Mouse (Mus musculus) stomach, embryonic 16.5 days (tissue): ENCODE measurements at regions not wholly inside any gene's neighbourhood (a gene's known extent, or its start where the extent isn't known, plus 50 kb on each side); places are given as distances from the start of the nearest gene placed in this dataset.

ENCODE experiments used
- ATAC-seq: fragments of 200-750 bp; cut with Nextera tagmentation; 2 replicates; pipeline ENCODE4 v1.8.0; 2017; ENCODE audit warnings: moderate number of reproducible peaks, moderate TSS enrichment; ENCODE audit not compliant: insufficient read depth, low FRiP score
- H3K27ac ChIP-seq: fragments of 300-500 bp; sonication (generic); 2 replicates; pipeline ENCODE4 v1.5.1; 2014; ENCODE audit warnings: low read length
- H3K27me3 ChIP-seq: fragments of 300-500 bp; sonication (generic); 2 replicates; pipeline ENCODE4 v1.6.1; 2014; ENCODE audit warnings: low read length, control low read depth, mixed read lengths; ENCODE audit not compliant: control insufficient read depth, insufficient read depth
- H3K36me3 ChIP-seq: fragments of 300-500 bp; sonication (generic); 2 replicates; pipeline ENCODE4 v1.6.1; 2014; ENCODE audit warnings: low read length; ENCODE audit not compliant: control insufficient read depth, insufficient read depth
- H3K4me1 ChIP-seq: fragments of 300-500 bp; sonication (generic); 2 replicates; pipeline ENCODE4 v1.6.1; 2014; ENCODE audit warnings: low read length, control low read depth, mixed read lengths; ENCODE audit not compliant: control insufficient read depth, insufficient read depth
- H3K4me2 ChIP-seq: fragments of 300-500 bp; sonication (generic); 2 replicates; pipeline ENCODE4 v1.6.1; 2014; ENCODE audit warnings: low read depth, low read length, mixed read lengths
- H3K4me3 ChIP-seq: fragments of 300-500 bp; sonication (generic); replicated peaks from 2 replicates; pipeline ENCODE4 v1.5.1; 2014; ENCODE audit warnings: mild to moderate bottlenecking, low read length
- H3K9ac ChIP-seq: fragments of 300-500 bp; sonication (generic); 2 replicates; pipeline ENCODE4 v1.6.1; 2014; ENCODE audit warnings: low read length
- H3K9me3 ChIP-seq: fragments of 300-500 bp; sonication (generic); replicated peaks from 2 replicates; pipeline ENCODE4 v1.6.1; 2016; ENCODE audit warnings: low read length, control low read depth; ENCODE audit not compliant: control insufficient read depth
- WGBS: fragments of 180-500 bp; shearing (Covaris S2); extraction: QIAGEN DNeasy Blood & Tissue Kit; methylation state at CpG from one replicate; pipeline ENCODE4 v1.1.7; 2014; 5-methylcytosine and 5-hydroxymethylcytosine counted together

GRCm38 (mm10) chr1:76550876-76551275 is 964.0 kb downstream of the Epha4 start:
- no peak overlapping the region for H3K4me3 ChIP-seq
- ATAC-seq: no peak
- H3K36me3 ChIP-seq: no peaks in the 10 kb centered on the region
- no peaks in the 10 kb centered on the region for H3K27me3 ChIP-seq
- H3K9ac ChIP-seq: no peak overlapping the region
- no peak overlapping the region for H3K4me2 ChIP-seq
- no peaks in the 10 kb centered on the region; the same call in 1 of the 2 replicates for H3K4me1 ChIP-seq
- H3K27ac ChIP-seq: no peak overlapping the region
- H3K9me3 ChIP-seq: no peaks in the 10 kb centered on the region
- WGBS: 62% methylated on average over 5 of the region's 5 CpGs

GRCm38 (mm10) chr1:76559441-76559840 is 955.4 kb downstream of the Epha4 start:
- H3K27ac ChIP-seq: no peak overlapping the region
- no peak overlapping the region for H3K4me3 ChIP-seq
- no peaks in the 10 kb centered on the region for H3K4me1 ChIP-seq
- H3K9ac ChIP-seq: no peak overlapping the region
- no peaks in the 10 kb centered on the region for H3K36me3 ChIP-seq
- no peaks in the 10 kb centered on the region for H3K27me3 ChIP-seq
- no peak overlapping the region for H3K4me2 ChIP-seq
- 91% methylated on average over 7 of the region's 7 CpGs for WGBS
- ATAC-seq: no peak
- no peaks in the 10 kb centered on the region for H3K9me3 ChIP-seq

GRCm38 (mm10) chr1:76575487-76575886 is 939.4 kb downstream of the Epha4 start:
- Histone ChIP-seq H3K36me3 (no peaks in the 10 kb centered on the region), H3K27me3 (no peaks in the 10 kb centered on the region), H3K4me2 (no peak overlapping the region), H3K4me3 (no peak overlapping the region), H3K27ac (no peak overlapping the region), H3K9ac (no peak overlapping the region), H3K9me3 (no peaks in the 10 kb centered on the region), H3K4me1 (no peaks in the 10 kb centered on the region)
- no peak for ATAC-seq
- WGBS: 69% methylated on average over 5 of the region's 5 CpGs

- Histone ChIP-seq H3K27me3 (no peaks in the 10 kb centered on the region), H3K4me1 (no peaks in the 10 kb centered on the region), H3K27ac (no peak overlapping the region), H3K9ac (no peak overlapping the region), H3K9me3 (0 out of 2 replicates have a peak, but pooled peaks cover under 1% of the 10 kb centered on the region), H3K4me2 (no peak overlapping the region), H3K4me3 (no peak overlapping the region), H3K36me3 (no peaks in the 10 kb centered on the region)
- whole genome bisulfite sequencing: 83% methylated on average over 2 of the region's 2 CpGs
- no peak for ATAC-seq
Observed at GRCm38 (mm10) chr1:76585921-76586320, 929.0 kb downstream of the Epha4 start.

GRCm38 (mm10) chr1:76625831-76626230 is 889.1 kb downstream of the Epha4 start:
- WGBS: 90% methylated on average over 3 of the region's 3 CpGs
- Histone ChIP-seq H3K9me3 (no peaks in the 10 kb centered on the region), H3K4me3 (no peak overlapping the region), H3K27me3 (no peaks in the 10 kb centered on the region), H3K27ac (no peak overlapping the region), H3K4me1 (no peaks in the 10 kb centered on the region), H3K9ac (no peak overlapping the region), H3K36me3 (no peaks in the 10 kb centered on the region), H3K4me2 (no peak overlapping the region)
- no peak for ATAC-seq

GRCm38 (mm10) chr1:76629861-76630260 is 885.0 kb downstream of the Epha4 start:
- no peaks in the 10 kb centered on the region for H3K36me3 ChIP-seq
- H3K27me3 ChIP-seq: no peaks in the 10 kb centered on the region
- no peak for ATAC-seq
- H3K27ac ChIP-seq: no peak overlapping the region
- H3K9me3 ChIP-seq: no peaks in the 10 kb centered on the region
- H3K4me3 ChIP-seq: no peak overlapping the region
- H3K4me1 ChIP-seq: no peaks in the 10 kb centered on the region
- H3K4me2 ChIP-seq: no peak overlapping the region
- no peak overlapping the region for H3K9ac ChIP-seq

GRCm38 (mm10) chr1:76634071-76634470 is 880.8 kb downstream of the Epha4 start:
- ATAC-seq: no peak
- Histone ChIP-seq H3K4me3 (no peak overlapping the region), H3K27ac (no peak overlapping the region), H3K36me3 (no peaks in the 10 kb centered on the region), H3K9ac (no peak overlapping the region), H3K27me3 (no peaks in the 10 kb centered on the region), H3K9me3 (no peaks in the 10 kb centered on the region), H3K4me2 (no peak overlapping the region), H3K4me1 (no peaks in the 10 kb centered on the region)
- 83% methylated on average over 1 of the region's 1 CpGs for WGBS

GRCm38 (mm10) chr1:76637268-76638009 is 877.4 kb downstream of the Epha4 start:
- no peak for ATAC-seq
- 82% methylated on average over 19 of the region's 19 CpGs for WGBS
- no peaks in the 10 kb centered on the region for H3K27me3 ChIP-seq
- H3K36me3 ChIP-seq: no peaks in the 10 kb centered on the region
- H3K4me2 ChIP-seq: no peak overlapping the region
- no peak overlapping the region for H3K27ac ChIP-seq
- no peaks in the 10 kb centered on the region for H3K9me3 ChIP-seq
- H3K9ac ChIP-seq: no peak overlapping the region
- H3K4me1 ChIP-seq: no peaks in the 10 kb centered on the region
- H3K4me3 ChIP-seq: no peak overlapping the region

- Histone ChIP-seq H3K9me3 (no peaks in the 10 kb centered on the region), H3K4me2 (no peak overlapping the region), H3K27ac (no peak overlapping the region), H3K4me1 (no peaks in the 10 kb centered on the region), H3K27me3 (no peaks in the 10 kb centered on the region), H3K4me3 (no peak overlapping the region), H3K36me3 (no peaks in the 10 kb centered on the region), H3K9ac (no peak overlapping the region)
- 80% methylated on average over 5 of the region's 5 CpGs for WGBS
- no peak for ATAC-seq
Observed at GRCm38 (mm10) chr1:76638010-76638400, 876.9 kb downstream of the Epha4 start.
